Mouse (Mus musculus) midbrain, embryonic 16.5 days (tissue): ENCODE measurements around the gene Slc25a51. TPM values are rescaled to one million over a fixed set of nuclear protein-coding genes. Genes with fewer than 3 reads are reported as not detected.

Source experiments
- ATAC-seq: fragments of 200-750 bp; cut with Nextera tagmentation; 2 replicates; pipeline ENCODE4 v1.8.0; 2017; ENCODE audit warnings: moderate TSS enrichment
- H3K27ac ChIP-seq: fragments of 300-500 bp; sonication (generic); 2 replicates; pipeline ENCODE4 v1.5.1; 2014; ENCODE audit warnings: mild to moderate bottlenecking, low read length, mixed read lengths
- H3K27me3 ChIP-seq: fragments of 300-500 bp; sonication (generic); 2 replicates; pipeline ENCODE4 v1.6.1; 2014; ENCODE audit warnings: low read depth, low read length, mixed read lengths; ENCODE audit not compliant: control insufficient read depth, insufficient read depth
- H3K36me3 ChIP-seq: fragments of 300-500 bp; sonication (generic); 2 replicates; pipeline ENCODE4 v1.6.1; 2014; ENCODE audit warnings: mild to moderate bottlenecking, low read length, moderate library complexity, mixed read lengths; ENCODE audit not compliant: control insufficient read depth, insufficient read depth
- H3K4me1 ChIP-seq: fragments of 300-500 bp; sonication (generic); 2 replicates; pipeline ENCODE4 v1.6.1; 2014; ENCODE audit warnings: mild to moderate bottlenecking, low read length, mixed read lengths; ENCODE audit not compliant: control insufficient read depth, insufficient read depth
- H3K4me2 ChIP-seq: fragments of 300-500 bp; sonication (generic); 2 replicates; pipeline ENCODE4 v1.6.1; 2014; ENCODE audit warnings: mild to moderate bottlenecking, low read length, mixed read lengths
- H3K4me3 ChIP-seq: fragments of 300-500 bp; sonication (generic); 2 replicates; pipeline ENCODE4 v1.5.1; 2014; ENCODE audit warnings: low read depth, mild to moderate bottlenecking, low read length, moderate library complexity, mixed read lengths
- H3K9ac ChIP-seq: fragments of 300-500 bp; sonication (generic); 2 replicates; pipeline ENCODE4 v1.6.1; 2014; ENCODE audit warnings: low read depth, low read length, mixed read lengths
- H3K9me3 ChIP-seq: fragments of 300-500 bp; sonication (generic); replicated peaks from 2 replicates; pipeline ENCODE4 v1.6.1; 2014; ENCODE audit warnings: mild to moderate bottlenecking, low read length, mixed read lengths; ENCODE audit not compliant: control insufficient read depth, poor library complexity, severe bottlenecking
- WGBS: fragments of 180-500 bp; shearing (Covaris S2); extraction: QIAGEN DNeasy Blood & Tissue Kit; methylation state at CpG from one replicate; pipeline ENCODE4 v1.1.7; 2014; 5-methylcytosine and 5-hydroxymethylcytosine counted together
- polyA plus RNA-seq: library from polyadenylated mRNA; unstranded; fragments of >200 nt; fragmentation: Nextera tagmentation; extraction: Ambion mirVana; gene quantifications from 2 replicates; pipeline ENCODE4 v1.2.1, GENCODE M21; 2015

Slc25a51 gene
- polyA plus RNA-seq: 70.6 and 72.5 TPM in 2 replicates

- ATAC-seq: peak; percentile 98
- H3K9me3 ChIP-seq: no peaks in the 10 kb centered on the region
- H3K4me2 ChIP-seq: peak within 1 kb of the TSS; percentile 92
- H3K4me1 ChIP-seq: peaks cover 24% of the 10 kb centered on the region
- H3K27me3 ChIP-seq: no peaks in the 10 kb centered on the region
- peak within 1 kb of the TSS; percentile 58 for H3K4me3 ChIP-seq
- peak within 1 kb of the TSS; percentile 79 for H3K9ac ChIP-seq
- WGBS: under 1% methylated on average over 45 of the region's 67 CpGs
- peak within 1 kb of the TSS; percentile 83 for H3K27ac ChIP-seq
- 0 out of 2 replicates have a peak, but pooled peaks cover 6% of the 10 kb centered on the region for H3K36me3 ChIP-seq
Observed at GRCm38 (mm10) chr4:45408427-45409132, at the start of gene Slc25a51. TSS of gene Slc25a51 (minus strand) at chr4:45408766.

GRCm38 (mm10) chr4:45457543-45457942, 49.0 kb upstream of the Slc25a51 start:
- no peak overlapping the region for H3K9ac ChIP-seq
- 87% methylated on average over 2 of the region's 2 CpGs for WGBS
- H3K27ac ChIP-seq: no peak overlapping the region
- peaks cover 7% of the 10 kb centered on the region for H3K4me1 ChIP-seq
- H3K4me2 ChIP-seq: no peak overlapping the region
- H3K9me3 ChIP-seq: no peaks in the 10 kb centered on the region
- H3K4me3 ChIP-seq: no peak overlapping the region
- H3K27me3 ChIP-seq: no peaks in the 10 kb centered on the region
- ATAC-seq: no peak
- no peaks in the 10 kb centered on the region for H3K36me3 ChIP-seq

GRCm38 (mm10) chr4:45455001-45455400, 46.4 kb upstream of the Slc25a51 start:
- no peak overlapping the region for H3K9ac ChIP-seq
- no peak for ATAC-seq
- H3K27ac ChIP-seq: no peak overlapping the region
- no peaks in the 10 kb centered on the region for H3K9me3 ChIP-seq
- H3K36me3 ChIP-seq: no peaks in the 10 kb centered on the region
- H3K4me3 ChIP-seq: no peak overlapping the region
- peaks cover 7% of the 10 kb centered on the region; the same call in 1 of the 2 replicates for H3K4me1 ChIP-seq
- no peaks in the 10 kb centered on the region for H3K27me3 ChIP-seq
- 92% methylated on average over 4 of the region's 4 CpGs for WGBS
- H3K4me2 ChIP-seq: no peak overlapping the region

GRCm38 (mm10) chr4:45453271-45453851, 44.8 kb upstream of the Slc25a51 start:
- ATAC-seq: no peak
- Histone ChIP-seq H3K27ac (no peak overlapping the region), H3K9ac (no peak overlapping the region; the same call in 1 of the 2 replicates), H3K4me2 (no peak overlapping the region), H3K4me1 (peaks cover 15% of the 10 kb centered on the region; the same call in 1 of the 2 replicates), H3K36me3 (no peaks in the 10 kb centered on the region), H3K27me3 (no peaks in the 10 kb centered on the region), H3K4me3 (no peak overlapping the region), H3K9me3 (no peaks in the 10 kb centered on the region)
- 77% methylated on average over 3 of the region's 3 CpGs for WGBS

- WGBS: 75% methylated on average over 7 of the region's 7 CpGs
- Histone ChIP-seq H3K27ac (no peak overlapping the region), H3K4me1 (peaks cover 15% of the 10 kb centered on the region; the same call in 1 of the 2 replicates), H3K9me3 (no peaks in the 10 kb centered on the region), H3K27me3 (no peaks in the 10 kb centered on the region), H3K4me2 (no peak overlapping the region), H3K36me3 (no peaks in the 10 kb centered on the region), H3K4me3 (no peak overlapping the region), H3K9ac (no peak overlapping the region)
- ATAC-seq: no peak
Observed at GRCm38 (mm10) chr4:45452569-45453111, 44.1 kb upstream of the Slc25a51 start.

- Histone ChIP-seq H3K27ac (no peak overlapping the region), H3K9me3 (no peaks in the 10 kb centered on the region), H3K9ac (no peak overlapping the region), H3K4me3 (no peak overlapping the region), H3K4me1 (peaks cover 15% of the 10 kb centered on the region; the same call in 1 of the 2 replicates), H3K27me3 (no peaks in the 10 kb centered on the region), H3K4me2 (no peak overlapping the region), H3K36me3 (no peaks in the 10 kb centered on the region)
- ATAC-seq: no peak
- 60% methylated on average over 5 of the region's 5 CpGs for WGBS
Observed at GRCm38 (mm10) chr4:45449012-45449411, 40.4 kb upstream of the Slc25a51 start.

- H3K27ac ChIP-seq: no peak overlapping the region
- no peak overlapping the region for H3K4me2 ChIP-seq
- no peak overlapping the region for H3K4me3 ChIP-seq
- no peaks in the 10 kb centered on the region for H3K9me3 ChIP-seq
- no peak overlapping the region for H3K9ac ChIP-seq
- WGBS: 84% methylated on average over 7 of the region's 7 CpGs
- no peaks in the 10 kb centered on the region for H3K27me3 ChIP-seq
- peaks cover 15% of the 10 kb centered on the region; the same call in 1 of the 2 replicates for H3K4me1 ChIP-seq
- H3K36me3 ChIP-seq: no peaks in the 10 kb centered on the region
- no peak for ATAC-seq
Observed at GRCm38 (mm10) chr4:45448481-45448880, 39.9 kb upstream of the Slc25a51 start.

GRCm38 (mm10) chr4:45447196-45447595, 38.6 kb upstream of the Slc25a51 start:
- Histone ChIP-seq H3K4me3 (no peak overlapping the region), H3K4me2 (no peak overlapping the region), H3K36me3 (no peaks in the 10 kb centered on the region), H3K27ac (no peak overlapping the region), H3K4me1 (peaks cover 11% of the 10 kb centered on the region; the same call in 1 of the 2 replicates), H3K27me3 (no peaks in the 10 kb centered on the region), H3K9me3 (no peaks in the 10 kb centered on the region), H3K9ac (no peak overlapping the region)
- no peak for ATAC-seq
- WGBS: 86% methylated on average over 5 of the region's 5 CpGs

- ATAC-seq: no peak
- Histone ChIP-seq H3K4me2 (no peak overlapping the region), H3K9ac (no peak overlapping the region), H3K9me3 (no peaks in the 10 kb centered on the region), H3K36me3 (no peaks in the 10 kb centered on the region), H3K27me3 (no peaks in the 10 kb centered on the region), H3K27ac (no peak overlapping the region), H3K4me1 (peaks cover 10% of the 10 kb centered on the region; the same call in 1 of the 2 replicates), H3K4me3 (no peak overlapping the region)
- 59% methylated on average over 3 of the region's 3 CpGs for WGBS
Observed at GRCm38 (mm10) chr4:45445235-45445634, 36.7 kb upstream of the Slc25a51 start.
